Mouse (Mus musculus) bone marrow macrophage, adult 2 months (primary cell): ENCODE measurements around the gene Ntf5.

Experiments
- CTCF ChIP-seq: IDR thresholded peaks from 2 replicates; pipeline ENCODE4 v1.5.1; 2012; ENCODE audit warnings: low read depth, mild to moderate bottlenecking, low read length, moderate library complexity
- POLR2A ChIP-seq: IDR thresholded peaks from 2 replicates; pipeline ENCODE4 v1.6.1; 2012; ENCODE audit warnings: mild to moderate bottlenecking, low read depth, low read length, borderline replicate concordance

DNA sequence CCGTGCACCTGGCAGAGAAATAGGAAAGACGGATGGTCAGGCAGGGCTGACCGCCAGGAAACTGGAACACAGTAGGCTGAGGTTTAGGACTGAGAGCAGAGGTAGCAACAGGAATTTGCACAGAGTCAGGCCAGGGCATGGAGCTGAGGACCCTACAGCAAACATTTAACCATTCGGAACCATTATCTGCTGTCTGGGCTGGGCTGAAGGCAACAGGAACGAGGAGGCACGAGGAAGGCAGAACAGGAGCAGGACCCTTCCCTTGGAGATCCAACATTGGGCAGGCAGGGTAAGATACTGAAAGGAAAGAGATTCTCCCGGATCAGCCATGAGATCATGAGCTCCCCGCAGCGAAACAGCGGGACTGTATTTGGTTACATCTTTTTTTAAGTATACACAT, 5.7 kb upstream of the Ntf5 start:
- TF ChIP-seq CTCF (no peak), POLR2A (no peak)
